Mouse (Mus musculus) intestine, embryonic 14.5 days (tissue): Measurements from ENCODE around the gene Rfc5. TPM values are rescaled to one million over a fixed set of nuclear protein-coding genes. Genes with fewer than 3 reads are reported as not detected.
A peak's percentile ranks its signal among the peaks of the same experiment; 100 is the strongest.
"Not testable (repeated sequence)": the region's sequence is repeated elsewhere in the genome, so short reads cannot be mapped to it uniquely, and the experiment has no call there.

Source experiments
- ATAC-seq: fragments of 200-750 bp; cut with Nextera tagmentation; replicated peaks from 2 replicates; pipeline ENCODE4 v1.8.0; 2017; ENCODE audit warnings: low read depth, moderate number of reproducible peaks, moderate TSS enrichment, moderate library complexity; ENCODE audit not compliant: low FRiP score, low TSS enrichment
- DNase-seq: peaks from one replicate; pipeline ENCODE4 v3.0.0-alpha.2; 2018; ENCODE audit warnings: low spot score
- H3K27ac ChIP-seq: fragments of 300-500 bp; sonication (generic); 2 replicates; pipeline ENCODE4 v1.5.1; 2014; ENCODE audit warnings: low read depth, mild to moderate bottlenecking, control low read depth
- H3K27me3 ChIP-seq: fragments of 300-500 bp; sonication (generic); replicated peaks from 2 replicates; pipeline ENCODE4 v1.6.1; 2014; ENCODE audit warnings: low read length, control low read depth; ENCODE audit not compliant: control insufficient read depth, insufficient read depth
- H3K36me3 ChIP-seq: fragments of 300-500 bp; sonication (generic); 2 replicates; pipeline ENCODE4 v1.6.1; 2014; ENCODE audit warnings: low read length, control low read depth; ENCODE audit not compliant: control insufficient read depth, insufficient read depth
- H3K4me1 ChIP-seq: fragments of 300-500 bp; sonication (generic); replicated peaks from 2 replicates; pipeline ENCODE4 v1.6.1; 2014; ENCODE audit warnings: low read length, control low read depth, mixed read lengths; ENCODE audit not compliant: control insufficient read depth, insufficient read depth
- H3K4me2 ChIP-seq: fragments of 300-500 bp; sonication (generic); 2 replicates; pipeline ENCODE4 v1.6.1; 2014; ENCODE audit warnings: low read length
- H3K4me3 ChIP-seq: fragments of 300-500 bp; sonication (generic); 2 replicates; pipeline ENCODE4 v1.5.1; 2014; ENCODE audit warnings: low read depth, low read length, control low read depth, mixed read lengths
- H3K9ac ChIP-seq: fragments of 300-500 bp; sonication (generic); 2 replicates; pipeline ENCODE4 v1.6.1; 2014; ENCODE audit warnings: mild to moderate bottlenecking, low read length
- H3K9me3 ChIP-seq: fragments of 300-500 bp; sonication (generic); 2 replicates; pipeline ENCODE4 v1.6.1; 2016; ENCODE audit warnings: low read length, control low read depth; ENCODE audit not compliant: control insufficient read depth
- WGBS: fragments of 180-500 bp; shearing (Covaris S2); extraction: QIAGEN DNeasy Blood & Tissue Kit; methylation state at CpG from one replicate; pipeline ENCODE4 v1.1.7; 2014; 5-methylcytosine and 5-hydroxymethylcytosine counted together
- polyA plus RNA-seq: library from polyadenylated mRNA; unstranded; fragments of >200 nt; fragmentation: Nextera tagmentation; extraction: Ambion mirVana; gene quantifications from 2 replicates; pipeline ENCODE4 v1.2.1, GENCODE M21; 2014

Rfc5 gene
- polyA plus RNA-seq, 1 experiment from 2014 or later, result 106 TPM

- no peaks in the 10 kb centered on the region for H3K27me3 ChIP-seq
- no peaks in the 10 kb centered on the region for H3K4me1 ChIP-seq
- WGBS, result 81% methylated on average over 5 of the region's 5 CpGs
- peaks cover 23% of the 10 kb centered on the region; the same call in 1 of the 2 replicates for H3K36me3 ChIP-seq
- no peaks in the 10 kb centered on the region for H3K9me3 ChIP-seq
- no peak overlapping the region for H3K4me2 ChIP-seq
- H3K27ac ChIP-seq, result no peak overlapping the region
- no peak for ATAC-seq
- H3K4me3 ChIP-seq, result no peak overlapping the region
- DNase-seq, result no peak
- no peak overlapping the region for H3K9ac ChIP-seq
These were observed 41.8 kb downstream of the Rfc5 start for GRCm38 (mm10) chr5:117347011-117347410.

DNA sequence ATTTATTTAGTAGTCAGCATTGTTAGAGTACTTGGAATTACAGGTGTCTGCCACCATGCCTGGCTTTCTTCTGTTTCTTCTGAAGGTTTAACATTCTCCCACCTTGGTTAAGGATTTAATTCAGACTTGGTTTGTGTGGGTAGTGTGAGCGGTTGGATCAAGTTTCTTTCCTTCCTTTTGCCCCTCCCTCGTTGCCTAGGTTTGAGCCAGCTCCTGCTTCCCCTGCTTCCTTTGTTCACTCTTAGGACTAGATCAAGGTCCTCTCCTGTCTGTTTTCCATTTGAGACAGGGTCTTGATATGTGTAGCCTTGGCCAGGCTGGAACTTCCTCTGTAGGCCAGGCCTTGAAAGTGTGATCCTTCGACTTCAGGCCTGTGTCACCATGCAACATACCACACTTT lies 42.6 kb downstream of the Rfc5 start:
- DNase-seq, result no peak
- H3K36me3 ChIP-seq, result peaks cover 23% of the 10 kb centered on the region; the same call in 1 of the 2 replicates
- no peak for ATAC-seq

DNA sequence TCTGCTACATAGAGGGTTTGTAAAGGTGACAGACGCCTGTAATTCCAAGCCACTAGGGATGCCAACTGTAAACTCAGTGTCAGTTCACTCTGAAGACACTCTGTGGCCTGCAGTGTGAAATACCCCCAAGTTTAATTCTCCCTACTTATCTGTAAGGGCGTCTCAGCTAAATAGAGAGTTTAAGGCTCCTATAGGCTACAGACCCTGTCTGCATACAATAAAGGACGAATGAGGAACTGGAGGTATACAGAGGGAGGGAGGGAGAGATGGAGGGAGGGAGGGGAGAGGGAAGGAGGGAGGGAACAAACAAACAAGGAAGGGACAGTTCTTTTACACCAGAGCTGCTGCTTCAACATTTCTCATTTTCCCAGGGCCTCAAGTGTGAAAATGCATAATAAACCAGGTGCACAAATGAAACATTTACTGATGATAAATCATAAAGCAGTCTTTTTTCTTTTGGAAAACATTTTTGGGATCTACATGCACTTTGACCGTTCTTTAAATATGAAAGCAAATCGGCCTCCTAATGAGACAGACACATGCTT lies 43.3 kb downstream of the Rfc5 start:
- Histone ChIP-seq H3K4me3 (no peak overlapping the region), H3K9ac (no peak overlapping the region), H3K4me2 (no peak overlapping the region), H3K27ac (no peak overlapping the region), H3K27me3 (no peaks in the 10 kb centered on the region), H3K9me3 (no peaks in the 10 kb centered on the region), H3K36me3 (peaks cover 28% of the 10 kb centered on the region; the same call in 1 of the 2 replicates), H3K4me1 (no peaks in the 10 kb centered on the region)
- no peak for ATAC-seq
- no peak for DNase-seq
- WGBS, result 80% methylated on average over 5 of the region's 5 CpGs

More for the DNA sequence above, 42.6 kb downstream of the Rfc5 start:
- Histone ChIP-seq H3K27ac (no peak overlapping the region), H3K4me2 (no peak overlapping the region), H3K4me3 (no peak overlapping the region), H3K27me3 (no peaks in the 10 kb centered on the region), H3K9ac (no peak overlapping the region), H3K4me1 (no peaks in the 10 kb centered on the region), H3K9me3 (no peaks in the 10 kb centered on the region)
- 65% methylated on average over 3 of the region's 3 CpGs for WGBS

GRCm38 (mm10) chr5:117344496-117344895 lies 44.4 kb downstream of the Rfc5 start:
- H3K27ac ChIP-seq, H3K9ac ChIP-seq, H3K4me1 ChIP-seq, H3K4me3 ChIP-seq, H3K9me3 ChIP-seq, H3K27me3 ChIP-seq, ATAC-seq, H3K4me2 ChIP-seq, DNase-seq: not testable (repeated sequence)
- WGBS, result 87% methylated on average over 5 of the region's 5 CpGs
- H3K36me3 ChIP-seq, result peaks cover 34% of the 10 kb centered on the region; the same call in 1 of the 2 replicates

DNA sequence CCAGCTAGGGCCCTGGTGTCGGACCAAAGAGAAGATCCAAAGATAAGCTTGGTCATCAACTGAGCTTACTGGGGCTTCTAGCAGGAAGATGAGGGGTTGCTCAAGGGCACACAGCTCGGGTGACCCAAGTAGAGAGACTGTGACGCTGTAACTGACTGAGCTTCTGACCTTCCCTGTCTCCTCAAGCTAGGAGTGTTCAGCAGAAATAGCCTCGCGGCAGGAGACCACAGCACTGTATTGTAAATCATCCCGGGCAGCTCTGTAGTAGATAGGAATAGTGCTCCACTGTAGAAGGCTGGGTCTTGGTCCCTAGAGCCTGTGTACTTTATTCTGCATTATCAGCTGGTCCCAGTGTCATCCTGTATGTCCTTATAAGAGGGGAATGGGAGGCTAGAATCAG lies 47.0 kb downstream of the Rfc5 start:
- Histone ChIP-seq H3K27ac (no peak overlapping the region), H3K9ac (no peak overlapping the region), H3K9me3 (no peaks in the 10 kb centered on the region), H3K36me3 (peaks cover 38% of the 10 kb centered on the region), H3K27me3 (no peaks in the 10 kb centered on the region), H3K4me2 (no peak overlapping the region), H3K4me1 (no peaks in the 10 kb centered on the region), H3K4me3 (no peak overlapping the region)
- WGBS, result 65% methylated on average over 6 of the region's 6 CpGs
- ATAC-seq, result no peak
- DNase-seq, result no peak

DNA sequence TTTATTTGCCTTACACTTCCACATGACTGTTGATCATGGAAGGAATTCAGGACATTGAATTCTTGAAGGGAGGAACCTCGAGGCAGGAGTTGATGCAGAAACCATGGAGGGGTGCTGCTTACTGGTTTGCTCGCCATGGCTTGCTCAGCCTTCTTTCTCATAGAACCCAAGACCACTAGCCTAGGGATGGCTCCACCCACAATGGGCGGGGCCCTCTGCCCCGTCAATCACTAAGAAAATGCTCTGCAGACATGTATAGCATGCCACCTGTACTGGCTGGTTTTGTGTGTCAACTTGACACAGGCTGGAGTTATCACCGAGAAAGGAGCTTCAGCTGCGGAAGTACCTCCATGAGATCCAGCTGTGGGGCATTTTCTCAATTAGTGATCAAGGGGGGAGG lies 48.8 kb downstream of the Rfc5 start:
- H3K4me1 ChIP-seq, result no peaks in the 10 kb centered on the region
- WGBS, result 84% methylated on average over 6 of the region's 6 CpGs
- ATAC-seq (no peak), DNase-seq (no peak)
- H3K4me3 ChIP-seq, result no peak overlapping the region
- no peak overlapping the region for H3K4me2 ChIP-seq
- peaks cover under 1% of the 10 kb centered on the region; the same call in 1 of the 2 replicates for H3K9me3 ChIP-seq
- H3K27me3 ChIP-seq, result no peaks in the 10 kb centered on the region
- no peak overlapping the region for H3K9ac ChIP-seq
- peaks cover 30% of the 10 kb centered on the region for H3K36me3 ChIP-seq
- H3K27ac ChIP-seq, result no peak overlapping the region

DNA sequence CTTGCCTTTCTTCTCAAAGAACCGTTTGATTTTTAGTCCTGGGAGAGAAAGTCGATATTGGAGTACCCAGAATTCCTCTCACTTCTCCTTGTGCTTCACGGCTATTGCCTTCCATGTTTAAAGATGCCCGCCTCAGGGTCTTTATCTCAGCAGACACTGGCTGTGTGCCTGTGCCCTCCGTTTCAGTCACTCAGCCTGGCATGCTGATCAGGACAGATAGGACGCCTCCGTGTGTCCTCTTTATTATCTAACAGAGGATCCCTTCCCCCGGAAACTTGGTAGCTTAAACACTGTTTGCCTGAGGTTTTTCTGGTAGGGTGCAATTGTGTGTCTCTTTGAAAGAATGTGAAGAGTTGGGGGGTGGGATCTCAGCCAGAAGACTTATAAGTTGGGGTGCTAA lies 50.3 kb downstream of the Rfc5 start:
- H3K4me3 ChIP-seq, result no peak overlapping the region
- no peak overlapping the region for H3K27ac ChIP-seq
- H3K27me3 ChIP-seq, result no peaks in the 10 kb centered on the region
- DNase-seq (no peak), ATAC-seq (no peak)
- peaks cover 3% of the 10 kb centered on the region; the same call in 1 of the 2 replicates for H3K9me3 ChIP-seq
- H3K9ac ChIP-seq, result no peak overlapping the region
- WGBS, result 79% methylated on average over 8 of the region's 8 CpGs
- H3K36me3 ChIP-seq, result peaks cover 26% of the 10 kb centered on the region
- no peak overlapping the region for H3K4me2 ChIP-seq
- no peaks in the 10 kb centered on the region for H3K4me1 ChIP-seq

DNA sequence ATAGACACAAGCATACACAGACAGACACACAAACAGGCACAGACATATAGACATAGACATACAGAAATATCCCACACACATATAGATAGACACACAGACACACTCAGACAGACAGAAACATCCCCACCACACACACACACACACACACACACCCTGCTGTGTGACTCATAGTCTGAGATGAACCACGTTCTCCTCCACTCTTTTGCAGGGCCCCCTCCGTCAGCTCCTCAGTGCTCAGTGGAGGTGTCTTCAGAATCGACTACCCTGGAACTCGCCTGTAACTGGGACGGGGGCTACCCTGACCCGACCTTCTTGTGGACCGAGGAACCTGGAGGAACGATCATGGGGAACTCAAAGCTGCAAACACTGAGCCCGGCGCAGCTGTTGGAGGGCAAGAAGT lies 50.8 kb downstream of the Rfc5 start:
- no peak overlapping the region for H3K4me2 ChIP-seq
- WGBS, result 87% methylated on average over 10 of the region's 10 CpGs
- no peaks in the 10 kb centered on the region for H3K27me3 ChIP-seq
- no peak overlapping the region for H3K9ac ChIP-seq
- ATAC-seq (no peak), DNase-seq (no peak)
- no peaks in the 10 kb centered on the region for H3K4me1 ChIP-seq
- H3K9me3 ChIP-seq, result peaks cover 3% of the 10 kb centered on the region; the same call in 1 of the 2 replicates
- peaks cover 24% of the 10 kb centered on the region for H3K36me3 ChIP-seq
- no peak overlapping the region for H3K4me3 ChIP-seq
- H3K27ac ChIP-seq, result no peak overlapping the region

DNA sequence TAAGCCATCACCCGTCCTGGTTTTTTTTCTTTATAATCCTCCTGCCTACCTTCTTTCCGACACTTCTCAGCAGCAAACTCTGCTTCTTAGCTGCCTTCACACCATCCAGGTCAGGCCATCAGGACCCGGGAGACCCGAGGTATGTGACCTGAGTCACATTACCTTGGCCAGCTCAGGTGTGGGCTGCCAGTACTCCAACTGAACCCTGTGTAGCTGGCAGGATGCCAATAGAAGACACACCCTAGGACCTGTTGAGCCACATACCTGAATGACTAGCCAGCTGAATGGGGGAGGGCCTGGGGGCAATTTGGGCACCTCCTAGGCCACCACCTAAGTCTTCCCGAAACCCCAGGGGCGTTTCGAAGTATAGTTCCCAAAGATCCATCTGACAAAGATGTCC lies 58.4 kb downstream of the Rfc5 start:
- Histone ChIP-seq H3K4me1 (no peaks in the 10 kb centered on the region), H3K27me3 (no peaks in the 10 kb centered on the region), H3K4me3 (no peak overlapping the region), H3K36me3 (0 out of 2 replicates have a peak, but pooled peaks cover 3% of the 10 kb centered on the region), H3K9ac (no peak overlapping the region), H3K27ac (no peak overlapping the region), H3K9me3 (peaks cover 3% of the 10 kb centered on the region; the same call in 1 of the 2 replicates), H3K4me2 (no peak overlapping the region)
- 76% methylated on average over 7 of the region's 7 CpGs for WGBS
- DNase-seq (no peak), ATAC-seq (peak; percentile 50; the same call in 1 of the 2 replicates)
